Mouse (Mus musculus) granulocyte monocyte progenitor cell, adult 5-6 weeks (primary cell): ENCODE measurements around the gene Fndc7. TPM values are rescaled to one million over a fixed set of nuclear protein-coding genes. Genes with fewer than 3 reads are reported as not detected.
"Not testable (repeated sequence)": the region's sequence is repeated elsewhere in the genome, so short reads cannot be mapped to it uniquely, and the experiment has no call there.

Experiments used
- ATAC-seq: replicated peaks from 2 replicates; pipeline ENCODE4 v1.8.0; 2016; ENCODE audit warnings: mild to moderate bottlenecking, moderate TSS enrichment, inconsistent platforms; ENCODE audit not compliant: poor library complexity, severe bottlenecking
- total RNA-seq, 2 experiments: library from RNA; stranded (forward) in 1 of 2; stranded (reverse) in 1 of 2; fragments of 200-712, 200-1000 nt in 1 of 2; fragments of >200 nt in 1 of 2; fragmentation: Nextera tagmentation in 1 of 2; gene quantifications; 2 replicates each; pipeline ENCODE4 v1.2.3; 2014 to 2017

Gene Fndc7
- total RNA-seq, 2 experiments from 2014 or later: 0.05 TPM; not detected in 1

- no peak for ATAC-seq
Measured at GRCm38 (mm10) chr3:108857124-108857470, 32.7 kb downstream of the Fndc7 start.

GRCm38 (mm10) chr3:108856386-108857123 lies 33.3 kb downstream of the Fndc7 start:
- no peak for ATAC-seq

GRCm38 (mm10) chr3:108855864-108856263 lies 33.9 kb downstream of the Fndc7 start:
- ATAC-seq: peak; percentile 41

- peak; percentile 83 for ATAC-seq
Measured at GRCm38 (mm10) chr3:108855371-108855770, 34.4 kb downstream of the Fndc7 start.

GRCm38 (mm10) chr3:108853266-108853665 lies 36.5 kb downstream of the Fndc7 start:
- ATAC-seq: no peak

GRCm38 (mm10) chr3:108851996-108852697 lies 37.7 kb downstream of the Fndc7 start:
- ATAC-seq: no peak

GRCm38 (mm10) chr3:108851554-108851953 lies 38.3 kb downstream of the Fndc7 start:
- ATAC-seq: no peak

- ATAC-seq: 0 out of 2 replicates have a peak, but pooled peaks have one; percentile 1
Measured at GRCm38 (mm10) chr3:108851075-108851474, 38.7 kb downstream of the Fndc7 start.

- ATAC-seq: peak; percentile 77
Measured at GRCm38 (mm10) chr3:108850506-108850905, 39.3 kb downstream of the Fndc7 start.

- no peak for ATAC-seq
Measured at GRCm38 (mm10) chr3:108846616-108847015, 43.2 kb downstream of the Fndc7 start.

GRCm38 (mm10) chr3:108844521-108844920 lies 45.3 kb downstream of the Fndc7 start:
- no peak for ATAC-seq

- ATAC-seq: no peak
Measured at GRCm38 (mm10) chr3:108844026-108844425, 45.8 kb downstream of the Fndc7 start.

GRCm38 (mm10) chr3:108840716-108841054 lies 49.1 kb downstream of the Fndc7 start:
- ATAC-seq: no peak

- ATAC-seq: peak; percentile 98
Measured at GRCm38 (mm10) chr3:108840000-108840715, 49.6 kb downstream of the Fndc7 start, which contains the start of gene Stxbp3. TSS of gene Stxbp3 (minus strand) at chr3:108840526.

- no peak for ATAC-seq
Measured at GRCm38 (mm10) chr3:108839647-108839999, 50.2 kb downstream of the Fndc7 start.

GRCm38 (mm10) chr3:108838980-108839379 lies 50.8 kb downstream of the Fndc7 start:
- ATAC-seq: no peak

- no peak for ATAC-seq
Measured at GRCm38 (mm10) chr3:108836931-108837330, 52.9 kb downstream of the Fndc7 start.

- not testable (repeated sequence) for ATAC-seq
Measured at GRCm38 (mm10) chr3:108833717-108834116, 56.1 kb downstream of the Fndc7 start.

- ATAC-seq: no peak
Measured at GRCm38 (mm10) chr3:108831750-108832149, 58.1 kb downstream of the Fndc7 start.

- ATAC-seq: no peak
Measured at GRCm38 (mm10) chr3:108830493-108830892, 59.3 kb downstream of the Fndc7 start.

GRCm38 (mm10) chr3:108815631-108816030 lies 74.2 kb downstream of the Fndc7 start:
- no peak for ATAC-seq
